Mouse (Mus musculus) common myeloid progenitor, adult 5-6 weeks (primary cell): ENCODE data around the gene Armc10. TPM values are rescaled to one million over a fixed set of nuclear protein-coding genes. Genes with fewer than 3 reads are reported as not detected.
"Not testable (repeated sequence)": the region's sequence is repeated elsewhere in the genome, so short reads cannot be mapped to it uniquely, and the experiment has no call there.

Experiments used
- ATAC-seq: replicated peaks from 2 replicates; pipeline ENCODE4 v1.8.0; 2016; ENCODE audit warnings: low read depth, mild to moderate bottlenecking, moderate TSS enrichment, inconsistent platforms; ENCODE audit not compliant: poor library complexity, severe bottlenecking
- total RNA-seq: library from RNA; stranded (forward); fragments of 200-1000, 187-1606 nt; gene quantifications from 2 replicates; pipeline ENCODE4 v1.2.3, GENCODE M21; 2017

Armc10 gene
- 68.0 and 73.7 TPM in 2 replicates for total RNA-seq

GRCm38 (mm10) chr5:21645439-21646132 lies at the start of gene Armc10, which contains the start of gene Fbxl13:
Armc10 (plus strand) TSS chr5:21645813.
Fbxl13 (minus strand) TSS chr5:21645634.
- ATAC-seq: peak; percentile 93

- ATAC-seq: not testable (repeated sequence)
Observed at GRCm38 (mm10) chr5:21599536-21599935, 46.1 kb upstream of the Armc10 start.

- ATAC-seq: no peak
Observed at GRCm38 (mm10) chr5:21599961-21600360, 45.7 kb upstream of the Armc10 start.

- no peak for ATAC-seq
Observed at GRCm38 (mm10) chr5:21605936-21606335, 39.7 kb upstream of the Armc10 start.

GRCm38 (mm10) chr5:21608311-21609304 lies 37.0 kb upstream of the Armc10 start:
- ATAC-seq: no peak

GRCm38 (mm10) chr5:21610996-21611395 lies 34.6 kb upstream of the Armc10 start:
- ATAC-seq: peak; percentile 66

- ATAC-seq: 0 out of 2 replicates have a peak, but pooled peaks have one; percentile 30
Observed at GRCm38 (mm10) chr5:21614299-21614698, 31.3 kb upstream of the Armc10 start.

GRCm38 (mm10) chr5:21616450-21617009 lies 29.1 kb upstream of the Armc10 start:
- ATAC-seq: peak; percentile 66

GRCm38 (mm10) chr5:21625916-21626315 lies 19.7 kb upstream of the Armc10 start:
- no peak for ATAC-seq

- ATAC-seq: no peak
Observed at GRCm38 (mm10) chr5:21640961-21641360, 4.7 kb upstream of the Armc10 start.

GRCm38 (mm10) chr5:21643606-21644005 lies 2.0 kb upstream of the Armc10 start:
- ATAC-seq: no peak

GRCm38 (mm10) chr5:21644891-21645438 lies 648 bp upstream of the Armc10 start:
- ATAC-seq: peak; percentile 20

GRCm38 (mm10) chr5:21646133-21646491 lies 499 bp downstream of the Armc10 start:
- no peak for ATAC-seq

- no peak for ATAC-seq
Observed at GRCm38 (mm10) chr5:21650736-21651135, 5.1 kb downstream of the Armc10 start.

- ATAC-seq: no peak
Observed at GRCm38 (mm10) chr5:21651885-21652612, 6.4 kb downstream of the Armc10 start.

- ATAC-seq: no peak
Observed at GRCm38 (mm10) chr5:21656912-21657311, 11.3 kb downstream of the Armc10 start.

- ATAC-seq: no peak
Observed at GRCm38 (mm10) chr5:21658038-21658437, 12.4 kb downstream of the Armc10 start.

- ATAC-seq: peak; percentile 90
Observed at GRCm38 (mm10) chr5:21658623-21659395, 13.2 kb downstream of the Armc10 start.

- ATAC-seq: no peak
Observed at GRCm38 (mm10) chr5:21660850-21661249, 15.2 kb downstream of the Armc10 start.
